ENCODE assay signal across 20 mouse cellular contexts in genomic region chr5:112243041-112243440, GRCm38 (mm10). TPM values are rescaled to one million over a fixed set of nuclear protein-coding genes. Genes with fewer than 3 reads are reported as not detected.
DNase-seq lines count a peak whose midpoint lies in the region; ATAC-seq and TF ChIP-seq lines count a peak whose summit lies in the region.
"Had no signal": no experiment of that assay in that cellular context is flagged by ENCODE, and none has a peak within 500 bp of the region (broad histone marks: within the 10 kb centered on the region; RNA-seq: fewer than 3 reads in every experiment).

No protein-coding gene starts in this region.

- H3K27me3 ChIP-seq in heart, embryonic 10.5 days (ENCODE audit: insufficient read depth, poor library complexity, severe bottlenecking): peaks cover 49% of the 10 kb centered on the region
- H3K27me3 ChIP-seq in heart, embryonic 11.5 days (ENCODE audit: control insufficient read depth, insufficient read depth, low read length): peaks cover 28% of the 10 kb centered on the region
- H3K27me3 ChIP-seq in midbrain, embryonic 10.5 days (ENCODE audit: low read depth, poor library complexity, severe bottlenecking): peaks cover 11% of the 10 kb centered on the region
- no peaks in the 10 kb centered on the region for H3K27me3 ChIP-seq in midbrain, embryonic 13.5 days
- H3K27me3 ChIP-seq in stomach, postnatal 0 days (ENCODE audit: control insufficient read depth, insufficient read depth, low read length): no peaks in the 10 kb centered on the region
- H3K27me3 ChIP-seq: neural tube, embryonic 15.5 days had no signal

- TF ChIP-seq EP300 in stomach, postnatal 0 days (optimal IDR thresholded peaks at IDR 0.05): no peak

- no peak overlapping the region for H3K4me3 ChIP-seq in heart, embryonic 10.5 days
- no peak overlapping the region for H3K4me3 ChIP-seq in heart, embryonic 11.5 days (ENCODE audit: low read depth, low read length)
- H3K4me3 ChIP-seq in midbrain, embryonic 10.5 days: no peak overlapping the region
- no peak overlapping the region for H3K4me3 ChIP-seq in midbrain, embryonic 13.5 days (replicated peaks)
- H3K4me3 ChIP-seq in stomach, postnatal 0 days (ENCODE audit: low read depth, low read length): no peak overlapping the region
- H3K4me3 ChIP-seq: erythroblast, embryonic 14.5 days; hindbrain, embryonic 13.5 days; left cerebral cortex, adult 2 months; limb, embryonic 13.5 days; neural tube, embryonic 15.5 days had no signal

- no peak for TF ChIP-seq CTCF in stomach, postnatal 0 days (IDR thresholded peaks at IDR 0.05; ENCODE audit: low read depth)

- peaks cover 20% of the 10 kb centered on the region for H3K4me1 ChIP-seq in heart, embryonic 10.5 days
- H3K4me1 ChIP-seq in heart, embryonic 11.5 days (ENCODE audit: control insufficient read depth, insufficient read depth, low read length): 0 out of 2 replicates have a peak, but pooled peaks cover 8% of the 10 kb centered on the region
- H3K4me1 ChIP-seq in midbrain, embryonic 10.5 days: peaks cover 69% of the 10 kb centered on the region
- H3K4me1 ChIP-seq in midbrain, embryonic 13.5 days (replicated peaks): peaks cover 30% of the 10 kb centered on the region
- no peaks in the 10 kb centered on the region for H3K4me1 ChIP-seq in stomach, postnatal 0 days (replicated peaks; ENCODE audit: control insufficient read depth, insufficient read depth)

- DNase-seq in heart, embryonic 10.5 days (ENCODE audit: low spot score): no peak
- no peak for DNase-seq in midbrain, embryonic 10.5 days (ENCODE audit: low spot score)
- DNase-seq in liver: peak; percentile 39
- DNase-seq in stomach, postnatal 0 days (ENCODE audit: low spot score): no peak
- no peak for DNase-seq in c-Kit-positive CD71-positive TER-119-positive erythroid progenitor cells, embryonic 14.5 days (ENCODE audit: low spot score)
- no peak for DNase-seq in gastrocnemius, adult 18-20 months (ENCODE audit: low spot score)
- DNase-seq: adrenal gland, postnatal 25 days; cerebellum, adult 11-12 months; embryo, embryonic 11 days; gastrocnemius, postnatal 10 days; retina, postnatal 1 day had no signal

- no peak for ATAC-seq in heart, embryonic 11.5 days (replicated peaks; ENCODE audit: insufficient number of reproducible peaks, low FRiP score, low TSS enrichment)
- ATAC-seq in midbrain, embryonic 13.5 days: no peak
- peak; percentile 39; the same call in 1 of the 2 replicates for ATAC-seq in stomach, postnatal 0 days (ENCODE audit: low FRiP score, low TSS enrichment)
- ATAC-seq: forebrain, embryonic 16.5 days had no signal

- H3K9me3 ChIP-seq in heart, embryonic 10.5 days: no peaks in the 10 kb centered on the region
- H3K9me3 ChIP-seq in heart, embryonic 11.5 days (replicated peaks; ENCODE audit: control insufficient read depth, low read length): no peaks in the 10 kb centered on the region
- no peaks in the 10 kb centered on the region for H3K9me3 ChIP-seq in midbrain, embryonic 10.5 days (replicated peaks)
- no peaks in the 10 kb centered on the region for H3K9me3 ChIP-seq in midbrain, embryonic 13.5 days
- H3K9me3 ChIP-seq in stomach, postnatal 0 days (ENCODE audit: control insufficient read depth, low read length): no peaks in the 10 kb centered on the region
- H3K9me3 ChIP-seq: hindbrain, embryonic 13.5 days; limb, embryonic 13.5 days; neural tube, embryonic 15.5 days had no signal

- 0 out of 2 replicates have a peak overlapping the region, but pooled peaks have one; percentile 36 for H3K27ac ChIP-seq in heart, embryonic 10.5 days
- H3K27ac ChIP-seq in heart, embryonic 11.5 days (ENCODE audit: low read depth, low read length): no peak overlapping the region
- 0 out of 2 replicates have a peak overlapping the region, but pooled peaks have one; percentile 56 for H3K27ac ChIP-seq in midbrain, embryonic 10.5 days (replicated peaks)
- H3K27ac ChIP-seq in midbrain, embryonic 13.5 days: no peak overlapping the region
- H3K27ac ChIP-seq in stomach, postnatal 0 days (replicated peaks): no peak overlapping the region
- H3K27ac ChIP-seq: hindbrain, embryonic 13.5 days; left cerebral cortex, adult 2 months; limb, embryonic 13.5 days; neural tube, embryonic 15.5 days had no signal

- H3K4me2 ChIP-seq in heart, embryonic 11.5 days: no peak overlapping the region
- no peak overlapping the region for H3K4me2 ChIP-seq in midbrain, embryonic 13.5 days (replicated peaks)
- H3K4me2 ChIP-seq in stomach, postnatal 0 days (replicated peaks; ENCODE audit: low read depth): no peak overlapping the region
- H3K4me2 ChIP-seq: hindbrain, embryonic 13.5 days; limb, embryonic 13.5 days; neural tube, embryonic 15.5 days had no signal

- WGBS in heart, embryonic 10.5 days: 51% methylated on average over 5 of the region's 5 CpGs
- 52% methylated on average over 5 of the region's 5 CpGs for WGBS in heart, embryonic 11.5 days (ENCODE audit: insufficient replicate concordance)
- WGBS in midbrain, embryonic 10.5 days: 61% methylated on average over 5 of the region's 5 CpGs
- WGBS in midbrain, embryonic 13.5 days: 54% methylated on average over 5 of the region's 5 CpGs
- 36% methylated on average over 5 of the region's 5 CpGs for WGBS in stomach, postnatal 0 days

- H3K36me3 ChIP-seq in heart, embryonic 10.5 days: no peaks in the 10 kb centered on the region
- no peaks in the 10 kb centered on the region for H3K36me3 ChIP-seq in heart, embryonic 11.5 days (ENCODE audit: control insufficient read depth, insufficient read depth, low read length)
- no peaks in the 10 kb centered on the region for H3K36me3 ChIP-seq in midbrain, embryonic 10.5 days
- no peaks in the 10 kb centered on the region for H3K36me3 ChIP-seq in midbrain, embryonic 13.5 days
- no peaks in the 10 kb centered on the region for H3K36me3 ChIP-seq in stomach, postnatal 0 days (ENCODE audit: control insufficient read depth, insufficient read depth, low read length)
- H3K36me3 ChIP-seq: hindbrain, embryonic 13.5 days; limb, embryonic 13.5 days; neural tube, embryonic 15.5 days had no signal

- no peak overlapping the region for H3K9ac ChIP-seq in heart, embryonic 11.5 days (ENCODE audit: low read depth, low read length)
- H3K9ac ChIP-seq in midbrain, embryonic 13.5 days (replicated peaks): no peak overlapping the region
- H3K9ac ChIP-seq in stomach, postnatal 0 days (ENCODE audit: low read length): no peak overlapping the region
- H3K9ac ChIP-seq: hindbrain, embryonic 13.5 days; limb, embryonic 13.5 days; neural tube, embryonic 15.5 days had no signal

RNA-seq across cellular contexts. Expression of gene Cryba4, which starts 9.3 kb away (rescaled TPM):
- 0.20 TPM in 1 of 2 replicates, not detected in the other for polyA plus RNA-seq in heart, embryonic 10.5 days (2016; fragmentation: Nextera tagmentation; extraction: Ambion mirVana)
- polyA plus RNA-seq in heart, embryonic 11.5 days (2014; fragmentation: Nextera tagmentation; extraction: Ambion mirVana): 0.66 TPM in 1 of 2 replicates, not detected in the other
- 0.43 and 1.4 TPM in 2 replicates for polyA plus RNA-seq in midbrain, embryonic 10.5 days (2016; fragmentation: Nextera tagmentation; extraction: Ambion mirVana)
- polyA plus RNA-seq in midbrain, embryonic 13.5 days (2015; fragmentation: Nextera tagmentation; extraction: Ambion mirVana): 1.6 and 1.7 TPM in 2 replicates
- polyA plus RNA-seq in stomach, postnatal 0 days (2015; fragmentation: Nextera tagmentation; extraction: Ambion mirVana): 1.9 and 2.2 TPM in 2 replicates
- total RNA-seq in gastrocnemius, adult 18-20 months (2021): under 1 TPM; 0.57 to 0.68 TPM
- polyA plus RNA-seq: erythroblast, embryonic 14.5 days had no signal

RNA-seq across cellular contexts. Expression of gene Crybb1, which starts 12.6 kb away (rescaled TPM):
- polyA plus RNA-seq in heart, embryonic 10.5 days (2016; fragmentation: Nextera tagmentation; extraction: Ambion mirVana): not detected in 2 replicates
- not detected in 2 replicates for polyA plus RNA-seq in heart, embryonic 11.5 days (2014; fragmentation: Nextera tagmentation; extraction: Ambion mirVana)
- polyA plus RNA-seq in midbrain, embryonic 10.5 days (2016; fragmentation: Nextera tagmentation; extraction: Ambion mirVana): 0.41 and 0.91 TPM in 2 replicates
- 2.7 and 3.3 TPM in 2 replicates for polyA plus RNA-seq in midbrain, embryonic 13.5 days (2015; fragmentation: Nextera tagmentation; extraction: Ambion mirVana)
- polyA plus RNA-seq in stomach, postnatal 0 days (2015; fragmentation: Nextera tagmentation; extraction: Ambion mirVana): 1.7 and 2.0 TPM in 2 replicates
- 1 to 10 TPM; 1.2 to 1.9 TPM for total RNA-seq in gastrocnemius, adult 18-20 months (2021)
- total RNA-seq: monocyte, adult 5-6 weeks had no signal
- polyA plus RNA-seq: erythroblast, embryonic 14.5 days had no signal

RNA-seq across cellular contexts. Expression of gene Tpst2, which starts 33.5 kb away (rescaled TPM):
- 34.1 and 41.2 TPM in 2 replicates for polyA plus RNA-seq in heart, embryonic 10.5 days (2016; fragmentation: Nextera tagmentation; extraction: Ambion mirVana)
- polyA plus RNA-seq in heart, embryonic 11.5 days (2014; fragmentation: Nextera tagmentation; extraction: Ambion mirVana): 30.2 and 31.2 TPM in 2 replicates
- 35.9 and 37.0 TPM in 2 replicates for polyA plus RNA-seq in midbrain, embryonic 10.5 days (2016; fragmentation: Nextera tagmentation; extraction: Ambion mirVana)
- 24.4 and 25.4 TPM in 2 replicates for polyA plus RNA-seq in midbrain, embryonic 13.5 days (2015; fragmentation: Nextera tagmentation; extraction: Ambion mirVana)
- polyA plus RNA-seq in stomach, postnatal 0 days (2015; fragmentation: Nextera tagmentation; extraction: Ambion mirVana): 29.2 and 30.2 TPM in 2 replicates
- 10 to 100 TPM; 16.0 to 22.4 TPM for total RNA-seq in gastrocnemius, adult 18-20 months (2021)

Comparison
In these comparisons a context has a peak if more than half of its experiments do, and no peak if none do; other contexts are left out.
1. H3K27ac ChIP-seq: peak in heart, embryonic 10.5 days (single experiment) and midbrain, embryonic 10.5 days (single experiment); none in heart, embryonic 11.5 days (single experiment), midbrain, embryonic 13.5 days (single experiment) and stomach, postnatal 0 days (single experiment).